Mouse (Mus musculus): ENCODE measurements around the gene Atxn7l3b.

GRCm38 (mm10) chr10:112883688-112884004 lies 45.2 kb downstream of the Atxn7l3b start:
- TF ChIP-seq POLR2AphosphoS2 (IDR thresholded peaks at IDR 0.05; ENCODE audit: insufficient read length, low read depth) (no peak), E2F4 (IDR thresholded peaks at IDR 0.05; ENCODE audit: insufficient read depth) (no peak), POLR2A (IDR thresholded peaks at IDR 0.05; ENCODE audit: insufficient read length, low read depth) (no peak), USF1 (IDR thresholded peaks at IDR 0.05; ENCODE audit: low read depth) (no peak), MYOD1 (IDR thresholded peaks at IDR 0.05; ENCODE audit: control insufficient read depth in 1 of 3, insufficient read length in 2 of 3, low read depth in 2 of 3) (no peak), TCF12 (IDR thresholded peaks at IDR 0.05; ENCODE audit: insufficient read depth, poor library complexity, severe bottlenecking) (no peak), MYOG (IDR thresholded peaks at IDR 0.05; ENCODE audit: control insufficient read depth in 1 of 3, insufficient read depth in 1 of 3, insufficient read length in 2 of 3, low read depth in 2 of 3) (no peak), TCF3 (IDR thresholded peaks at IDR 0.05; ENCODE audit: insufficient read length, low read depth) (no peak), REST (IDR thresholded peaks at IDR 0.05; ENCODE audit: insufficient read depth, insufficient read length) (no peak), CEBPB (IDR thresholded peaks at IDR 0.05; ENCODE audit: insufficient read depth, poor library complexity, severe bottlenecking) (no peak), MAX (IDR thresholded peaks at IDR 0.05; ENCODE audit: low read depth) (no peak)
